In the genomic region with DNA sequence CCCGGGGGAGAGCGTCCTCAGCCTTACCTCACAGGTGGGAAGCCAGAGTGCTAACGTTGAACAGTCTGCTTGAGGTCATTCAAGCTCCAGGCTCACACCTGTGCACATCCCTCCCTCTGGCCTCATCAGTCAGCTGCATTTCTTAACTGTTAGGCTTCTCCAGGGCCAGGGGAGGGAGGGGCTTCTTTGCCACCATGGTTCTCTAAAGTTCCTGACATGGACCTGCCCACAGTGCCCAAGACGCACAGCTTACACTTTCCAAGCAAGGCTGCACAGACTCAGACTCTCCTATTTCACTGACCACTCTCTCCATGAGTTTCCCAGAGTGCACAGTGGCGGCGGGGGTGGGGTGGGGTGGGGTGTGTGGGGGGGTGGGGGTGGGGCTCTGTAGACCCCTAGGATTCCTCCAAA, we compare ENCODE assay signal across 9 mouse cellular contexts. TPM values are rescaled to one million over a fixed set of nuclear protein-coding genes. Genes with fewer than 3 reads are reported as not detected.
DNase-seq lines count a peak whose midpoint lies in the region; ATAC-seq lines count a peak whose summit lies in the region.
"Had no signal": no experiment of that assay in that cellular context is flagged by ENCODE, and none has a peak within 500 bp of the region (broad histone marks: within the 10 kb centered on the region; RNA-seq: fewer than 3 reads in every experiment).

No protein-coding gene starts in this region.

- H3K9me3 ChIP-seq in heart, embryonic 10.5 days = no peaks in the 10 kb centered on the region
- H3K9me3 ChIP-seq in neural tube, embryonic 11.5 days (ENCODE audit: control insufficient read depth, low read length) = no peaks in the 10 kb centered on the region
- H3K9me3 ChIP-seq in limb, embryonic 10.5 days (replicated peaks) = no peaks in the 10 kb centered on the region
- H3K9me3 ChIP-seq in stomach, embryonic 15.5 days = no peaks in the 10 kb centered on the region

- peak overlapping the region; percentile 35; the same call in 1 of the 2 replicates for H3K4me3 ChIP-seq in heart, embryonic 10.5 days
- no peak overlapping the region for H3K4me3 ChIP-seq in neural tube, embryonic 11.5 days (ENCODE audit: low read depth, low read length)
- peak overlapping the region; percentile 52 for H3K4me3 ChIP-seq in limb, embryonic 10.5 days
- H3K4me3 ChIP-seq in stomach, embryonic 15.5 days (replicated peaks) = no peak overlapping the region

- H3K4me1 ChIP-seq in heart, embryonic 10.5 days = peaks cover 64% of the 10 kb centered on the region
- peaks cover 7% of the 10 kb centered on the region for H3K4me1 ChIP-seq in neural tube, embryonic 11.5 days (ENCODE audit: control insufficient read depth, insufficient read depth, low read length)
- H3K4me1 ChIP-seq in limb, embryonic 10.5 days = peaks cover 62% of the 10 kb centered on the region
- H3K4me1 ChIP-seq in stomach, embryonic 15.5 days = peaks cover 30% of the 10 kb centered on the region

- peak; percentile 62 for ATAC-seq in neural tube, embryonic 11.5 days (ENCODE audit: insufficient read depth, low FRiP score, low TSS enrichment)
- ATAC-seq in stomach, embryonic 15.5 days (ENCODE audit: insufficient read depth, low FRiP score, low read depth) = no peak

- intact Hi-C loops in heart, postnatal 10 days (cut with DNase I) = no loop called here

- peak overlapping the region; percentile 67 for H3K9ac ChIP-seq in neural tube, embryonic 11.5 days (ENCODE audit: low read length)
- H3K9ac ChIP-seq in stomach, embryonic 15.5 days = no peak overlapping the region

- H3K36me3 ChIP-seq in heart, embryonic 10.5 days = peaks cover 26% of the 10 kb centered on the region
- H3K36me3 ChIP-seq in neural tube, embryonic 11.5 days (ENCODE audit: control insufficient read depth, insufficient read depth, low read length) = no peaks in the 10 kb centered on the region
- H3K36me3 ChIP-seq in limb, embryonic 10.5 days = peaks cover 40% of the 10 kb centered on the region
- no peaks in the 10 kb centered on the region for H3K36me3 ChIP-seq in stomach, embryonic 15.5 days

- H3K27ac ChIP-seq in heart, embryonic 10.5 days = peak overlapping the region; percentile 73
- peak overlapping the region; percentile 86; the same call in 1 of the 2 replicates for H3K27ac ChIP-seq in neural tube, embryonic 11.5 days (ENCODE audit: low read depth, low read length)
- peak overlapping the region; percentile 98 for H3K27ac ChIP-seq in limb, embryonic 10.5 days
- no peak overlapping the region for H3K27ac ChIP-seq in stomach, embryonic 15.5 days

- peak overlapping the region; percentile 45 for H3K4me2 ChIP-seq in neural tube, embryonic 11.5 days (ENCODE audit: low read depth)
- H3K4me2 ChIP-seq in stomach, embryonic 15.5 days = peak overlapping the region; percentile 44

- 35% methylated on average over 6 of the region's 6 CpGs for WGBS in heart, embryonic 10.5 days
- WGBS in neural tube, embryonic 11.5 days = 17% methylated on average over 6 of the region's 6 CpGs
- 22% methylated on average over 6 of the region's 6 CpGs for WGBS in limb, embryonic 10.5 days
- WGBS in stomach, embryonic 15.5 days = 22% methylated on average over 6 of the region's 6 CpGs

- no peak for DNase-seq in heart, embryonic 10.5 days (ENCODE audit: low spot score)
- no peak for DNase-seq in heart, postnatal 10 days
- no peak for DNase-seq in neural tube, embryonic 11.5 days (ENCODE audit: low spot score)
- DNase-seq in neural tube, embryonic 10.5 days (ENCODE audit: extremely low spot score, low spot score) = no peak
- DNase-seq in limb, embryonic 10.5 days (ENCODE audit: low spot score) = peak; percentile 51
- DNase-seq in right cerebral cortex, adult 2 months (ENCODE audit: low spot score in 2 of 2) = no peak
- no peak for DNase-seq in spleen, postnatal 14 days (ENCODE audit: low spot score in 2 of 2)
- DNase-seq: kidney, adult 18-20 months had no signal

- no peaks in the 10 kb centered on the region for H3K27me3 ChIP-seq in heart, embryonic 10.5 days (ENCODE audit: insufficient read depth, poor library complexity, severe bottlenecking)
- H3K27me3 ChIP-seq in neural tube, embryonic 11.5 days (ENCODE audit: control insufficient read depth, insufficient read depth, low read length) = no peaks in the 10 kb centered on the region
- H3K27me3 ChIP-seq in limb, embryonic 10.5 days (ENCODE audit: low read depth, poor library complexity, severe bottlenecking) = no peaks in the 10 kb centered on the region
- H3K27me3 ChIP-seq in stomach, embryonic 15.5 days (replicated peaks) = no peaks in the 10 kb centered on the region

RNA-seq across cellular contexts. Expression of a gene that starts 10.1 kb away (rescaled TPM):
- 0.06 and 0.11 TPM in 2 replicates for polyA plus RNA-seq in heart, embryonic 10.5 days (2016; fragmentation: Nextera tagmentation; extraction: Ambion mirVana)
- under 1 TPM in 1 of 2 experiments, not detected in 1; 0.24 TPM for total RNA-seq in heart, postnatal 10 days (2021)
- 0.09 and 0.19 TPM in 2 replicates for polyA plus RNA-seq in neural tube, embryonic 11.5 days (2014; fragmentation: Nextera tagmentation; extraction: Ambion mirVana)
- polyA plus RNA-seq in limb, embryonic 10.5 days (2016; fragmentation: Nextera tagmentation; extraction: Ambion mirVana) = 0.05 and 0.09 TPM in 2 replicates
- 0.39 and 0.62 TPM in 2 replicates for polyA plus RNA-seq in stomach, embryonic 15.5 days (2015; fragmentation: Nextera tagmentation; extraction: Ambion mirVana)

RNA-seq across cellular contexts. Expression of a gene that starts 10.1 kb away (rescaled TPM):
- 15.6 and 21.1 TPM in 2 replicates for polyA plus RNA-seq in heart, embryonic 10.5 days (2016; fragmentation: Nextera tagmentation; extraction: Ambion mirVana)
- 10 to 100 TPM; 11.1 to 13.3 TPM for total RNA-seq in heart, postnatal 10 days (2021)
- 15.4 and 15.8 TPM in 2 replicates for polyA plus RNA-seq in neural tube, embryonic 11.5 days (2014; fragmentation: Nextera tagmentation; extraction: Ambion mirVana)
- polyA plus RNA-seq in limb, embryonic 10.5 days (2016; fragmentation: Nextera tagmentation; extraction: Ambion mirVana) = 19.0 and 27.5 TPM in 2 replicates
- polyA plus RNA-seq in stomach, embryonic 15.5 days (2015; fragmentation: Nextera tagmentation; extraction: Ambion mirVana) = 11.0 and 12.6 TPM in 2 replicates

RNA-seq across cellular contexts. Expression of a gene that starts 28.5 kb away (rescaled TPM):
- 0.10 and 0.23 TPM in 2 replicates for polyA plus RNA-seq in heart, embryonic 10.5 days (2016; fragmentation: Nextera tagmentation; extraction: Ambion mirVana)
- total RNA-seq in heart, postnatal 10 days (2021) = 1 to 10 TPM; 2.7 to 2.8 TPM
- 0.11 TPM in 2 replicates for polyA plus RNA-seq in neural tube, embryonic 11.5 days (2014; fragmentation: Nextera tagmentation; extraction: Ambion mirVana)
- polyA plus RNA-seq in limb, embryonic 10.5 days (2016; fragmentation: Nextera tagmentation; extraction: Ambion mirVana) = not detected in 2 replicates
- polyA plus RNA-seq in stomach, embryonic 15.5 days (2015; fragmentation: Nextera tagmentation; extraction: Ambion mirVana) = not detected in 2 replicates

RNA-seq across cellular contexts. Expression of a gene that starts 43.6 kb away (rescaled TPM):
- polyA plus RNA-seq in heart, embryonic 10.5 days (2016; fragmentation: Nextera tagmentation; extraction: Ambion mirVana) = 0.59 and 1.0 TPM in 2 replicates
- 1 to 10 TPM; 1.8 to 2.6 TPM for total RNA-seq in heart, postnatal 10 days (2021)
- 0.99 and 1.3 TPM in 2 replicates for polyA plus RNA-seq in neural tube, embryonic 11.5 days (2014; fragmentation: Nextera tagmentation; extraction: Ambion mirVana)
- 0.59 and 1.0 TPM in 2 replicates for polyA plus RNA-seq in limb, embryonic 10.5 days (2016; fragmentation: Nextera tagmentation; extraction: Ambion mirVana)
- 1.2 and 1.3 TPM in 2 replicates for polyA plus RNA-seq in stomach, embryonic 15.5 days (2015; fragmentation: Nextera tagmentation; extraction: Ambion mirVana)

RNA-seq across cellular contexts. Expression of a gene that starts 54.2 kb away (rescaled TPM):
- polyA plus RNA-seq in heart, embryonic 10.5 days (2016; fragmentation: Nextera tagmentation; extraction: Ambion mirVana) = 81.5 and 129 TPM in 2 replicates
- total RNA-seq in heart, postnatal 10 days (2021) = 100 to 1,000 TPM; 106 to 117 TPM
- 130 and 136 TPM in 2 replicates for polyA plus RNA-seq in neural tube, embryonic 11.5 days (2014; fragmentation: Nextera tagmentation; extraction: Ambion mirVana)
- 241 and 258 TPM in 2 replicates for polyA plus RNA-seq in limb, embryonic 10.5 days (2016; fragmentation: Nextera tagmentation; extraction: Ambion mirVana)
- 745 and 1,161 TPM in 2 replicates for polyA plus RNA-seq in stomach, embryonic 15.5 days (2015; fragmentation: Nextera tagmentation; extraction: Ambion mirVana)

Comparison
In these comparisons a context has a peak if more than half of its experiments do, and no peak if none do; other contexts are left out.
1. H3K4me3 ChIP-seq: peak in heart, embryonic 10.5 days (single experiment) and limb, embryonic 10.5 days (single experiment); none in neural tube, embryonic 11.5 days (single experiment) and stomach, embryonic 15.5 days (single experiment).